Mouse (Mus musculus): ENCODE measurements around the gene Rab27a. TPM values are rescaled to one million over a fixed set of nuclear protein-coding genes. Genes with fewer than 3 reads are reported as not detected.

Gene Rab27a
- total and polyA plus RNA-seq, 2 experiments from 2014 or later, result 2.7 to 6.4 TPM

DNA sequence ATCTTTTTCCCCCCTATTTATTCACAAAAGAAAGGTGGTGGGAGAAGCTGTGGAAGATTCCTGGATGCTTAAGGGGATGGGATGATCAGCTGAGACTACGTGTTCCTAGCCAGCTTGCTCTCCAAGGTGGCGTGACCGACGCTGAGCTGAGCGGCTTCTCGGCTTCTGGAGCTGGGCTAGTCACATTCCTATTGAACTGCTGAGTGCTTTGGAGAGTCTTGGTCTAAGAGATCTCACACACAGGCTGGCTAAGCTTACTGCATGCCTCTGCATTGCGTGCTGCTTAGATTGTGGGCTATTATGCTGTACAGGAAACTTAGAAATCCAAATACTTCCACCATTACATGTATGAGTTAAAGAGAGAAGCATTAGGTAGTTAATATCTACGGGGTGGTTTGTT lies 40.6 kb upstream of the Rab27a start:
- Histone ChIP-seq H3K27me3 (ENCODE audit: insufficient read depth, low read length) (no peaks in the 10 kb centered on the region), H3K9ac (replicated peaks; ENCODE audit: low read length, poor library complexity, severe bottlenecking) (no peak overlapping the region), H3K27ac (ENCODE audit: low read depth, low read length) (no peak overlapping the region), H3K4me3 (ENCODE audit: low read depth, low read length) (no peak overlapping the region), H3K9me3 (ENCODE audit: low read length) (no peaks in the 10 kb centered on the region), H3K36me3 (ENCODE audit: insufficient read depth, low read length) (peaks cover 42% of the 10 kb centered on the region), H3K4me2 (ENCODE audit: low read depth, low read length, poor library complexity, severe bottlenecking) (no peak overlapping the region), H3K4me1 (ENCODE audit: insufficient read depth, low read length) (no peaks in the 10 kb centered on the region)
- no peak for TF ChIP-seq CTCF (IDR thresholded peaks at IDR 0.05)
- WGBS, result 91% methylated on average over 8 of the region's 8 CpGs
- DNase-seq (ENCODE audit: low spot score) (no peak), ATAC-seq (ENCODE audit: low FRiP score) (no peak)

DNA sequence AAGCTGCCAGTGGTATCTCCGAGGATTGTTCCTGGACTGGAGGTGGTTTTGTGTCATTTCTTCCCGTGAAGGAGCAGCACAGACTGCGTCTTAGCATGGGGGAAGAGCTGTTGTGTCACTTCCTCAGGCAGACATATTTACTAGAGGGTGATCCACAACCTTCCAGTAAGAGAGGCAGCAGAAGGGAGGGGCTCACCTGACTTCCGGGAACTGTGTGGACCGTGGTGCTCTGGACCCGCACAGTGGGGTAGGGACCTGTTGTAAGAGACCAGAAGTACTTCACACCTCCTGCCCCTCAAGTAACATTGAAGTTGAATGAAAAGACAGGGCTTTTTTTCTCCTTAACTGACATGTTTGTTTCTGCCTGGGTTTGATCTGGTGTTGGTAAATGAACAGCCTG lies 39.5 kb upstream of the Rab27a start:
- no peak overlapping the region for H3K27ac ChIP-seq (ENCODE audit: low read depth, low read length)
- DNase-seq (ENCODE audit: low spot score) (no peak), ATAC-seq (ENCODE audit: low FRiP score) (no peak)
- no peaks in the 10 kb centered on the region for H3K4me1 ChIP-seq (ENCODE audit: insufficient read depth, low read length)
- H3K36me3 ChIP-seq (ENCODE audit: insufficient read depth, low read length), result peaks cover 48% of the 10 kb centered on the region
- H3K4me2 ChIP-seq (ENCODE audit: low read depth, low read length, poor library complexity, severe bottlenecking), result no peak overlapping the region
- H3K4me3 ChIP-seq (ENCODE audit: low read depth, low read length), result no peak overlapping the region
- H3K9me3 ChIP-seq (ENCODE audit: low read length), result no peaks in the 10 kb centered on the region
- TF ChIP-seq CTCF (IDR thresholded peaks at IDR 0.05), result no peak
- 90% methylated on average over 6 of the region's 6 CpGs for WGBS
- H3K27me3 ChIP-seq (ENCODE audit: insufficient read depth, low read length), result no peaks in the 10 kb centered on the region
- H3K9ac ChIP-seq (replicated peaks; ENCODE audit: low read length, poor library complexity, severe bottlenecking), result no peak overlapping the region

DNA sequence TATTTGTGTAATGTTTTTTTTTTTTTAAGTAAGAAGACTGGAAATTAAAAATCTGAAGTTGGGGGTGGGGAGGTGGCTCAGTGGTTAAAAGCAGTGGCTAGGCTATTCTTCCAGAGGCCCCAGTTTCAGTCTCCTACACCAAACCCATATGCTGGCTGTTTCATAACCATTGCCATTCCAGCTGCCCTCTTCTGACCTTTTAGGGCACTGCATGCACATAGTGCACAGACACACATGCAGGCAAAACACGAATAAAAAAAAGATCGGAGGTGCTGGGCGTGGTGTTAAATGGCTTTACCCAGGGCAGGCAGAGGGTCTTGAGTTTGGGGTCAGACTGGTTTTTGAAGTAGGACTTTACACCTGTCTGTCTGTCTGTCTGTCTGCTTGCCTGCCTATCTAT lies 38.5 kb upstream of the Rab27a start:
- Histone ChIP-seq H3K9me3 (ENCODE audit: low read length) (no peaks in the 10 kb centered on the region), H3K4me2 (ENCODE audit: low read depth, low read length, poor library complexity, severe bottlenecking) (no peak overlapping the region), H3K4me3 (ENCODE audit: low read depth, low read length) (no peak overlapping the region), H3K27ac (ENCODE audit: low read depth, low read length) (no peak overlapping the region), H3K27me3 (ENCODE audit: insufficient read depth, low read length) (no peaks in the 10 kb centered on the region), H3K36me3 (ENCODE audit: insufficient read depth, low read length) (peaks cover 50% of the 10 kb centered on the region), H3K4me1 (ENCODE audit: insufficient read depth, low read length) (no peaks in the 10 kb centered on the region), H3K9ac (replicated peaks; ENCODE audit: low read length, poor library complexity, severe bottlenecking) (no peak overlapping the region)
- DNase-seq (ENCODE audit: low spot score) (no peak), ATAC-seq (ENCODE audit: low FRiP score) (no peak)
- peak; percentile 55 for TF ChIP-seq CTCF (IDR thresholded peaks at IDR 0.05)
- 98% methylated on average over 3 of the region's 3 CpGs for WGBS

DNA sequence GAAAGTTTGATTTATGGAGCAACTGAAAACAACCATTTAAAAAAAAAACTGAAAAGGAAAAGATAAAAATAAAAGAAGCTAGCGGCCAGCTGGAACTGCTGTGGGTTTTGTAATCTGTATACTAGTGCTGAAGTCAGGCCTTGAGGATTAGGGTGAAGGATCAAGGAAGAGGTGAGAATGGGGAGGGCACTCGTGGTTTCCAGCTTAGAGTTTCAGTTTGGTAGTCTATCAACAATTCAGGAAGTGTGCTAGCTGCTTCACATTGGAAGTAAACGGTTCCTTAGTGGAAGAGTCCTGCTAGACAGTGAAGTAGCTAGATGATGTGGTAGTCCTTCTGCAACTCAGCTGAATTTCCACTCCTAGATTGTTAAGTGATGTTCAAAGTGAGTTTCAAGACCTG lies 36.3 kb upstream of the Rab27a start:
- WGBS, result 74% methylated on average over 3 of the region's 3 CpGs
- ATAC-seq (ENCODE audit: low FRiP score) (no peak), DNase-seq (ENCODE audit: low spot score) (no peak)
- H3K27ac ChIP-seq (ENCODE audit: low read depth, low read length), result no peak overlapping the region
- no peaks in the 10 kb centered on the region for H3K4me1 ChIP-seq (ENCODE audit: insufficient read depth, low read length)
- H3K36me3 ChIP-seq (ENCODE audit: insufficient read depth, low read length), result peaks cover 48% of the 10 kb centered on the region
- no peaks in the 10 kb centered on the region for H3K27me3 ChIP-seq (ENCODE audit: insufficient read depth, low read length)
- no peak for TF ChIP-seq CTCF (IDR thresholded peaks at IDR 0.05)
- H3K9me3 ChIP-seq (ENCODE audit: low read length), result no peaks in the 10 kb centered on the region
- H3K4me2 ChIP-seq (ENCODE audit: low read depth, low read length, poor library complexity, severe bottlenecking), result no peak overlapping the region
- no peak overlapping the region for H3K4me3 ChIP-seq (ENCODE audit: low read depth, low read length)
- H3K9ac ChIP-seq (replicated peaks; ENCODE audit: low read length, poor library complexity, severe bottlenecking), result no peak overlapping the region

DNA sequence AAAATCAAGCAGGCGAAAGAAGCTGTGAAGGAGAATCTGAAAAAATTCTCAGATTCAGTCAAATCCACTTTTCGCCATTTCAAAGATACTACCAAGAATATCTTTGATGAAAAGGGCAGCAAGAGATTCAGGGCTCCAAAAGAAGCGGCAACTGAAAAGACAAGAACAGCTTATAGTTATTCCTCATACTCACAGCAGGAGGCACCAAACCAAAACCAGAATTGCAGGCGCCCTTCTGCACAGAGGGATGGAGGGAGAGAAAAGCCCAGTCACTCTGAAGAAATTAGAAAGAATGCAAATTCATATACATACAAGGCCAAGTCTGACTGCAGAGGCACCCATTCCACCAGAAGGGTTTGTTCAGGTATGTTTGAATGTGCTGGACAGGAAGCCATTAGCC lies 32.0 kb upstream of the Rab27a start:
- H3K27ac ChIP-seq (ENCODE audit: low read depth, low read length), result no peak overlapping the region
- peak; percentile 45 for TF ChIP-seq CTCF (IDR thresholded peaks at IDR 0.05)
- ATAC-seq (ENCODE audit: low FRiP score) (no peak), DNase-seq (ENCODE audit: low spot score) (no peak)
- H3K4me2 ChIP-seq (ENCODE audit: low read depth, low read length, poor library complexity, severe bottlenecking), result no peak overlapping the region
- no peaks in the 10 kb centered on the region for H3K27me3 ChIP-seq (ENCODE audit: insufficient read depth, low read length)
- no peaks in the 10 kb centered on the region for H3K9me3 ChIP-seq (ENCODE audit: low read length)
- WGBS, result 92% methylated on average over 4 of the region's 4 CpGs
- H3K4me3 ChIP-seq (ENCODE audit: low read depth, low read length), result no peak overlapping the region
- no peak overlapping the region for H3K9ac ChIP-seq (replicated peaks; ENCODE audit: low read length, poor library complexity, severe bottlenecking)
- H3K4me1 ChIP-seq (ENCODE audit: insufficient read depth, low read length), result no peaks in the 10 kb centered on the region
- H3K36me3 ChIP-seq (ENCODE audit: insufficient read depth, low read length), result peaks cover 60% of the 10 kb centered on the region

DNA sequence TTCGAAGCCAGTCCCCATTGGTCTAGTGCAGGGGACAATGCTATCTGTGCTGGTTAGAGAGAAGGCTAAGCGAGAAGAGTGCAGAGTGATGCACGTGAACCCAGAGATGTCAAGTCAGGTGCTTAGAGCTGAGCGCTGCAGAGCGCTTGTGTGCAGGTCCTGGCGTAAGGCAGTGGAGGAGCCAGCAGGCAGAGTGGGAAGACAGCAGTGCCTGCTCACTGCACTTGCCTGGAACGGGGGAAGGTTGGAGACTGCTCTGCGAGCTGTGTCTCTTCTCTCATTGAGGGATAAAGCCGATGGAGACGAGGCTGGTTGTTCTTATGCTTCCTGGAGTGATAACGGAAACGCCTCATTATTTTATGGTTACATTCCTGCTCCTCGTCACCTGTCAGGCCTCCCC lies 29.9 kb upstream of the Rab27a start:
- no peak overlapping the region for H3K9ac ChIP-seq (replicated peaks; ENCODE audit: low read length, poor library complexity, severe bottlenecking)
- H3K4me1 ChIP-seq (ENCODE audit: insufficient read depth, low read length), result no peaks in the 10 kb centered on the region
- no peak for TF ChIP-seq CTCF (IDR thresholded peaks at IDR 0.05)
- H3K4me3 ChIP-seq (ENCODE audit: low read depth, low read length), result no peak overlapping the region
- no peaks in the 10 kb centered on the region for H3K27me3 ChIP-seq (ENCODE audit: insufficient read depth, low read length)
- H3K27ac ChIP-seq (ENCODE audit: low read depth, low read length), result no peak overlapping the region
- no peaks in the 10 kb centered on the region for H3K9me3 ChIP-seq (ENCODE audit: low read length)
- ATAC-seq (ENCODE audit: low FRiP score), result no peak
- H3K4me2 ChIP-seq (ENCODE audit: low read depth, low read length, poor library complexity, severe bottlenecking), result no peak overlapping the region
- WGBS, result 92% methylated on average over 13 of the region's 13 CpGs
- H3K36me3 ChIP-seq (ENCODE audit: insufficient read depth, low read length), result peaks cover 75% of the 10 kb centered on the region
- no peak for DNase-seq (ENCODE audit: low spot score)

All from midbrain, postnatal 0 days (tissue).